Mouse (Mus musculus): ENCODE measurements at regions not wholly inside any gene's neighbourhood (a gene's known extent, or its start where the extent isn't known, plus 50 kb on each side); places are given as distances from the start of the nearest gene placed in this dataset.

DNA sequence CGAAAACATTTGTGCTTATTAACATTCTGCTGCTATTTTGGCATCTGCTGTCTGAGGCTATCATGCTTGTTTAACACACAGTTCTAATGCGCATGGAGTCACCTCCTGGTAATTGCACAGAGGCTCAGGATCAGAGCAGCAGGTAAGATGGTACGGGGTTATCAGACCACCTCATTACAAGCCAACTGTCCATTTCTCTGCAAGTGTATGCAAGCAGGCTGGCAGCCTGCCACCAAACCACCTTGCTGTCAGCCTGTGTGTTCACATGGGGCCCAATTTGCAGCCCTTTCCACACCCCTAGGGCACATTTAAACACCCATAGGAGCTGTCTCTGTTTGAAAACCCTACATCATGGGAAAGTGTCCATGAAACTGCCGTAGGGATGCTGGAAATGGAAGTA is 731.2 kb downstream of the Nedd1 start:
- TF ChIP-seq POLR2A (IDR thresholded peaks at IDR 0.05; ENCODE audit: control insufficient read depth in 1 of 2, insufficient read depth in 1 of 2, low read depth in 1 of 2, low read length in 2 of 2, poor library complexity in 1 of 2) = no peak
- no peak for TF ChIP-seq UBTF (IDR thresholded peaks at IDR 0.05; ENCODE audit: borderline replicate concordance, insufficient read depth, low read depth, low read length)
- TF ChIP-seq JUND (IDR thresholded peaks at IDR 0.05; ENCODE audit: low read depth, low read length) = no peak
- TF ChIP-seq MYC (IDR thresholded peaks at IDR 0.05; ENCODE audit: low read depth, low read length) = no peak

Data from MEL (cell line).